Mouse (Mus musculus): Measurements from ENCODE around the gene Gpr156. TPM values are rescaled to one million over a fixed set of nuclear protein-coding genes. Genes with fewer than 3 reads are reported as not detected.

Gene Gpr156
- polyA plus RNA-seq, 1 experiment from 2014 or later: 0.03 TPM

- DNase-seq: no peak
- Histone ChIP-seq H3K9me3 (replicated peaks) (no peaks in the 10 kb centered on the region), H3K4me1 (replicated peaks) (no peaks in the 10 kb centered on the region), H3K27me3 (no peaks in the 10 kb centered on the region), H3K27ac (no peak overlapping the region), H3K36me3 (no peaks in the 10 kb centered on the region), H3K9ac (no peak overlapping the region), H3K4me3 (replicated peaks) (no peak overlapping the region), H3K4me2 (no peak overlapping the region)
- 75% methylated on average over 1 of the region's 1 CpGs for WGBS (ENCODE audit: insufficient replicate concordance)
- no peak for ATAC-seq (ENCODE audit: low read depth)
Observed at GRCm38 (mm10) chr16:38042160-38042559, 125.9 kb downstream of the Gpr156 start.

- H3K9ac ChIP-seq: no peak overlapping the region
- no peaks in the 10 kb centered on the region for H3K36me3 ChIP-seq
- no peak overlapping the region for H3K4me3 ChIP-seq (replicated peaks)
- no peak for ATAC-seq (ENCODE audit: low read depth)
- H3K27me3 ChIP-seq: no peaks in the 10 kb centered on the region
- no peak for DNase-seq
- no peak overlapping the region for H3K27ac ChIP-seq
- H3K4me1 ChIP-seq (replicated peaks): no peaks in the 10 kb centered on the region
- H3K4me2 ChIP-seq: no peak overlapping the region
- H3K9me3 ChIP-seq (replicated peaks): no peaks in the 10 kb centered on the region
- WGBS (ENCODE audit: insufficient replicate concordance): 74% methylated on average over 5 of the region's 5 CpGs
Observed at GRCm38 (mm10) chr16:38044551-38044950, 128.3 kb downstream of the Gpr156 start.

- ATAC-seq (ENCODE audit: low read depth) (no peak), DNase-seq (no peak)
- Histone ChIP-seq H3K4me1 (replicated peaks) (no peaks in the 10 kb centered on the region), H3K27ac (no peak overlapping the region), H3K27me3 (no peaks in the 10 kb centered on the region), H3K36me3 (no peaks in the 10 kb centered on the region), H3K4me3 (replicated peaks) (no peak overlapping the region), H3K9me3 (replicated peaks) (no peaks in the 10 kb centered on the region), H3K4me2 (no peak overlapping the region), H3K9ac (no peak overlapping the region)
- WGBS (ENCODE audit: insufficient replicate concordance): 66% methylated on average over 23 of the region's 23 CpGs
Observed at GRCm38 (mm10) chr16:38047781-38048558, 131.7 kb downstream of the Gpr156 start.

Other genes starting within 250 kb of the Gpr156 start
- gene Fstl1, start 139.6 kb upstream of the Gpr156 start, polyA plus RNA-seq (2015; fragmentation: Nextera tagmentation; extraction: Ambion mirVana): 26.6 and 31.4 TPM in 2 replicates
- gene Gm36028, start 55.4 kb upstream of the Gpr156 start, polyA plus RNA-seq (2015; fragmentation: Nextera tagmentation; extraction: Ambion mirVana): not detected in 2 replicates
- gene Lrrc58, start 48.1 kb upstream of the Gpr156 start, polyA plus RNA-seq (2015; fragmentation: Nextera tagmentation; extraction: Ambion mirVana): 12.1 and 15.2 TPM in 2 replicates
- gene Gsk3b, start 172.5 kb downstream of the Gpr156 start, polyA plus RNA-seq (2015; fragmentation: Nextera tagmentation; extraction: Ambion mirVana): 12.8 and 14.3 TPM in 2 replicates

All from liver, embryonic 13.5 days (tissue).